Mouse (Mus musculus) layer of hippocampus, postnatal 14 days (tissue): Measurements from ENCODE around the gene Fa2h. TPM values are rescaled to one million over a fixed set of nuclear protein-coding genes. Genes with fewer than 3 reads are reported as not detected.
A peak's percentile ranks its signal among the peaks of the same experiment; 100 is the strongest.

ENCODE experiments used
- DNase-seq, 2 experiments: peaks; one replicate each; pipeline ENCODE4 v3.0.0; 2021 to 2022; ENCODE audit warnings: low spot score in 2 of 2, mixed read lengths in 1 of 2
- total RNA-seq, 2 experiments: library from RNA; stranded (reverse); gene quantifications; 2 replicates each; pipeline ENCODE4 v1.2.3; 2021

The Fa2h gene
- total RNA-seq, 2 experiments from 2014 or later = 28.6 to 30.5 TPM

DNA sequence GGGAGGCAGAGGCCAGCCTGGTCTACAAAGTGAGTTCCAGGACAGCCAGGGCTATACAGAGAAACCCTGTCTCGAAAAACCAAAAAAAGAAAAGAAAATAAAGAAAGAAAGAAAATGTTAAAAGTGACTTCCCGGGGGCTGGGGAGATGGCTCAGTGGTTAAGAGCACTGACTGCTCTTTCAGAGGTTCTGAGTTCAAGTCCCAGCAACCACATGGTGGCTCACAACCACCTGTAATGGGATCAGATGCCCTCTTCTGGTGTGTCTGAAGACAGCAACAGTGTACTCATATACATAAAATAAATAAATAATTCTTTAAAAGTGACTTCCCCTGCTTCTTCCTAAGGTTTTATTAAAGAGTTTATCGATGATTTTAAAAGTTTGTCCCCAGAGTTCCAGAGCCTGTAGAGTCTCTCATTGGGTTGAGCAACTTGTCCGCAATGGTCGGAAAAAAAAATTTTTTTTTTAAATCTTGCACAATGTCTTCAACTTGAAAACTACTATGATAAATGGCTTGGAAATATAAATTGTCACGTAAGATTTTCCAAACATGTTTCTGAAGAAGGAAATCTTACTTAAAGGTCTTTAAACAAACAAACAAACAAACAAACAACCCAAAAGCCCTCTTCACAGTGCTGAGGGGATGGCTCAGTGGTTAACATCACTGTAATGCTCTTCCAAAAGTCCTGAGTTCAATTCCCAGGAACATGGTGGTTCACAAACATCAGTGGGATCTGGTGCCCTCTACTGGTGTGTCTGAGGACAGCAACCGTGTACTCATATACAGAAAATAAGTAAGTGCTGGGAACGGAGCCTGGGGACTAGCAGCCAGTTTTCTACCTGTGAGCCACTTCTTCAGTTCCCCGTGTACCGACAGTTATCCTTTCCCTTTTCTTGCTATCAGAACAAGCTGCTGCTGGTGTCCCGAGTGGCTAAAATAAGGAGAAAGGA lies 92.8 kb downstream of the Fa2h start:
- no peak for DNase-seq

DNA sequence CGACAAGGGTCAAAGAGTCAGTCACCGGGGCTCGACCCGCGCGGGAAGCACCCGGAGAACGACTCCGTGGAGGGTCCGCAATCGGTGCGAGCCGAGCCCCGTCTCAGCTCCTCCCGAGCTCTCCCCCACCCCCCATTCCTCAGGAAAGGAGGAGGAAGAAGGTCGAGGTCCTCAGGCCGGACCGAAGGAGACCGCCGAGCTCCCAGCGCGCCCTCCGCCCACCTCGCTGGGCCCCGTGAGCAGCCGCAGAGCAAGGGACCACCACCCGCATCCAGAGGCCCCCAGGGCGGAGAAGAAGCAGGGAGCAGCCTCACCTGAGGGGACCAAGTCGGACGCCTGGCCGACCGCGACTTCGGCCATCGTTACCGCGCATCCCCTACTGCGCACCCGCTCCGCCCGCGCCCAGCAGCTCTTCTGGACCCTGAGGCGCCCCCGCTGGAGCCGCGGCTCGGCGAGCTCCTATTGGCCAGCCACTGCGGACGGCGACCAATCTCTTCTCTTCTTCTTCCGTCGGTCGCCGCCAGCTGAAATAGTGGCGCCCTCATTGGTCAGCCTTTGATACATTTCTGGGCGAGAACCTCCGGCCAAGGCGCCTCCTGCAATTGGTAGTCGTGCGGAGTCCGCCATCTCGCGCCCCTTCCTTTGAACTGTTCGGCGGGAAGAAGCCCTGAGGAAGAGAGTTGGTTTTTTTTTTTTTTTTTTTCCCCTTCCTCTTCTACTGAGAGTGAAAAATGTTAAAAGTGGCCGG lies 93.6 kb downstream of the Fa2h start, which contains the start of gene Rfwd3:
TSS of gene Rfwd3 (minus strand) at position 402 of the 748 bp plus-strand sequence.
- DNase-seq = peak; percentile 96 to 98

DNA sequence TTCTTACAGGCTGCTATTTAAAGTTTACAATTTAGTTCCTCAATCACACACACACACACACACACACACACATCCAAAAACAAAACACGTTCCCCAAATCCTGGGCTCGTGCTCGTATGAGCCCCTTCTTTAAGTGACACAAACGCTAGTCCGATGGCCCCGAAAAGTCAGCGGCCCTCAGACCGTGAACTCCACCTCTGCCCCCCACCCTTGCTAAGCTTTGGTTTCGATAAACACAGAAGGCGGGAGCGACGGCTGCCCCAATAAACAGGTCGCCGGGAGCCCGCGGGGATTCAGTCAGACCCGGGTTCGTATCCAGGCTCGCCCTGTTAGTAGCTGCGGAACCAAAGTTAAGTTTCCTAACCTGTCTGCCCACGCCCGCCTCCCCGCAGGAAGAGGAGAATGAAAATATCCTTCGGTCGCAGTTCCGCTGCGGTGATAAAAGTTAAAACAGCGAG lies 94.2 kb downstream of the Fa2h start:
- peak; percentile 21 to 24 for DNase-seq

DNA sequence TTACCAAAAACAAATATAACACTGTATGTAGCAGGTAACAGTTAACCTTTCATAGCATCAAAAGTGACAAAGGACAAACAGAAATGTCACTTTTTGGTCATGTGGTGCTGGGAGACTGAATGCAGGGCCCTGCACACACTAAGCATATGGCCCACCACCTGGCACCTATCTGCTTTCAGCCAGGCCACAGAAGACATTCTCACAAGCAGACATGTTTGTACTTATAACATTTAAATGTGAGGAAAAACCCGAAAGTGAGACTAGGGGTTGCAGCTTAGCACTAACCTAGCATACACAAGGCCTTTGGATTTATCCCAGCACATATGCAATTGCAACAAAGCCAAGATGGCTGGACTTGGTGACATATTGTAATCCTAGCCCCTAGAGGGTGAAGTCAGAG lies 95.6 kb downstream of the Fa2h start:
- DNase-seq = no peak

Other genes with a start within 250 kb of the Fa2h start
- 100 to 1,000 TPM; 129 TPM for gene Glg1, start 134.6 kb downstream of the Fa2h start, total RNA-seq
- 10 to 100 TPM; 19.7 to 20.3 TPM for gene Rfwd3, start 93.6 kb downstream of the Fa2h start, total RNA-seq
- under 1 TPM; 0.37 to 0.91 TPM for gene Mlkl, start 55.6 kb downstream of the Fa2h start, total RNA-seq
- 10 to 100 TPM; 26.6 to 28.3 TPM for gene Wdr59, start 128.3 kb upstream of the Fa2h start, total RNA-seq
- gene Znrf1, start 142.3 kb upstream of the Fa2h start, total RNA-seq = 100 to 1,000 TPM; 116 to 123 TPM
- gene Ldhd, start 236.6 kb upstream of the Fa2h start, total RNA-seq = 1 to 10 TPM; 4.6 to 6.2 TPM
- gene Zfp1, start 249.6 kb upstream of the Fa2h start, total RNA-seq = 10 to 100 TPM; 21.2 to 22.7 TPM